Mouse (Mus musculus) liver, embryonic 11.5 days (tissue): ENCODE results near the gene Gm21974. TPM values are rescaled to one million over a fixed set of nuclear protein-coding genes. Genes with fewer than 3 reads are reported as not detected.
"Not testable (repeated sequence)": the region's sequence is repeated elsewhere in the genome, so short reads cannot be mapped to it uniquely, and the experiment has no call there.

ENCODE experiments used
- ATAC-seq: fragments of 200-750 bp; cut with Nextera tagmentation; replicated peaks from 2 replicates; pipeline ENCODE4 v1.8.0; 2017; ENCODE audit warnings: moderate number of reproducible peaks, mild to moderate bottlenecking, moderate TSS enrichment, moderate library complexity; ENCODE audit not compliant: low FRiP score
- DNase-seq: peaks from one replicate; pipeline ENCODE4 v3.0.0-alpha.2; 2017; ENCODE audit warnings: low spot score
- H3K27ac ChIP-seq: fragments of 300-500 bp; sonication (generic); 2 replicates; pipeline ENCODE4 v1.5.1; 2014; ENCODE audit warnings: mild to moderate bottlenecking, low read depth, low read length, control low read depth
- H3K27me3 ChIP-seq: fragments of 300-500 bp; sonication (generic); replicated peaks from 2 replicates; pipeline ENCODE4 v1.6.1; 2014; ENCODE audit warnings: low read length, mixed read lengths; ENCODE audit not compliant: control insufficient read depth, insufficient read depth
- H3K36me3 ChIP-seq: fragments of 300-500 bp; sonication (generic); 2 replicates; pipeline ENCODE4 v1.6.1; 2014; ENCODE audit warnings: mild to moderate bottlenecking, low read length, moderate library complexity, mixed read lengths; ENCODE audit not compliant: control insufficient read depth, insufficient read depth
- H3K4me1 ChIP-seq: fragments of 300-500 bp; sonication (generic); replicated peaks from 2 replicates; pipeline ENCODE4 v1.6.1; 2014; ENCODE audit warnings: low read length, mixed read lengths; ENCODE audit not compliant: control insufficient read depth, insufficient read depth
- H3K4me2 ChIP-seq: fragments of 300-500 bp; sonication (generic); 2 replicates; pipeline ENCODE4 v1.6.1; 2014; ENCODE audit warnings: mild to moderate bottlenecking, control low read depth, moderate library complexity
- H3K4me3 ChIP-seq: fragments of 300-500 bp; sonication (generic); 2 replicates; pipeline ENCODE4 v1.5.1; 2014; ENCODE audit warnings: low read depth, low read length, control low read depth
- H3K9ac ChIP-seq: fragments of 300-500 bp; sonication (generic); 2 replicates; pipeline ENCODE4 v1.6.1; 2014; ENCODE audit warnings: low read depth, low read length, control low read depth
- H3K9me3 ChIP-seq: fragments of 300-500 bp; sonication (generic); 2 replicates; pipeline ENCODE4 v1.6.1; 2016; ENCODE audit warnings: low read length, inconsistent platforms, mixed read lengths; ENCODE audit not compliant: control insufficient read depth
- WGBS: fragments of 180-500 bp; shearing (Covaris S2); extraction: QIAGEN DNeasy Blood & Tissue Kit; methylation state at CpG from one replicate; pipeline ENCODE4 v1.1.7; 2014; 5-methylcytosine and 5-hydroxymethylcytosine counted together
- polyA plus RNA-seq: library from polyadenylated mRNA; unstranded; fragments of >200 nt; fragmentation: Nextera tagmentation; extraction: Ambion mirVana; gene quantifications from 2 replicates; pipeline ENCODE4 v1.2.1, GENCODE M21; 2014

Gm21974 gene
- polyA plus RNA-seq, 1 experiment from 2014 or later = 0.08 TPM

GRCm38 (mm10) chr7:127907939-127908338 lies 12.7 kb upstream of the Gm21974 start:
- WGBS = 91% methylated on average over 12 of the region's 12 CpGs
- peaks cover 11% of the 10 kb centered on the region for H3K4me1 ChIP-seq
- DNase-seq = no peak
- no peak overlapping the region for H3K4me2 ChIP-seq
- H3K27me3 ChIP-seq = no peaks in the 10 kb centered on the region
- no peak overlapping the region for H3K4me3 ChIP-seq
- no peaks in the 10 kb centered on the region for H3K9me3 ChIP-seq
- no peak overlapping the region for H3K27ac ChIP-seq
- ATAC-seq = no peak
- H3K36me3 ChIP-seq = peaks cover 44% of the 10 kb centered on the region
- no peak overlapping the region for H3K9ac ChIP-seq

GRCm38 (mm10) chr7:127903971-127904796 lies 8.9 kb upstream of the Gm21974 start, which contains the start of gene Bckdk:
Gene Bckdk (plus strand): TSS chr7:127904082.
- ATAC-seq (peak; percentile 86), DNase-seq (peak; percentile 83)
- Histone ChIP-seq H3K36me3 (peaks cover 37% of the 10 kb centered on the region), H3K9me3 (no peaks in the 10 kb centered on the region), H3K4me3 (peak within 1 kb of the TSS; percentile 86), H3K27me3 (no peaks in the 10 kb centered on the region), H3K4me2 (peak within 1 kb of the TSS; percentile 97), H3K27ac (peak within 1 kb of the TSS; percentile 83), H3K4me1 (peaks cover 25% of the 10 kb centered on the region), H3K9ac (peak within 1 kb of the TSS; percentile 96)
- 8% methylated on average over 38 of the region's 38 CpGs for WGBS

- DNase-seq (no peak), ATAC-seq (no peak)
- H3K9me3 ChIP-seq = no peaks in the 10 kb centered on the region
- 49% methylated on average over 2 of the region's 2 CpGs for WGBS
- H3K36me3 ChIP-seq = peaks cover 14% of the 10 kb centered on the region
- no peak overlapping the region for H3K27ac ChIP-seq
- peaks cover 29% of the 10 kb centered on the region for H3K4me1 ChIP-seq
- no peak overlapping the region for H3K9ac ChIP-seq
- H3K4me3 ChIP-seq = no peak overlapping the region
- no peaks in the 10 kb centered on the region for H3K27me3 ChIP-seq
- H3K4me2 ChIP-seq = no peak overlapping the region
Observed at GRCm38 (mm10) chr7:127901772-127902171, 6.5 kb upstream of the Gm21974 start.

GRCm38 (mm10) chr7:127899997-127900396 lies 4.7 kb upstream of the Gm21974 start:
- H3K4me3 ChIP-seq = no peak overlapping the region
- DNase-seq = no peak
- no peaks in the 10 kb centered on the region; the same call in 1 of the 2 replicates for H3K36me3 ChIP-seq
- 16% methylated on average over 7 of the region's 7 CpGs for WGBS
- no peak for ATAC-seq
- no peaks in the 10 kb centered on the region for H3K9me3 ChIP-seq
- peaks cover 29% of the 10 kb centered on the region for H3K4me1 ChIP-seq
- H3K27me3 ChIP-seq = no peaks in the 10 kb centered on the region
- 0 out of 2 replicates have a peak overlapping the region, but pooled peaks have one; percentile 3 for H3K9ac ChIP-seq
- peak overlapping the region; percentile 46 for H3K4me2 ChIP-seq
- peak overlapping the region; percentile 62 for H3K27ac ChIP-seq

- Histone ChIP-seq H3K4me1 (peaks cover 28% of the 10 kb centered on the region), H3K9ac (no peak overlapping the region), H3K9me3 (no peaks in the 10 kb centered on the region), H3K27me3 (no peaks in the 10 kb centered on the region), H3K27ac (peak overlapping the region; percentile 62; the same call in 1 of the 2 replicates), H3K4me2 (peak overlapping the region; percentile 46), H3K36me3 (no peaks in the 10 kb centered on the region; the same call in 1 of the 2 replicates), H3K4me3 (no peak overlapping the region)
- 29% methylated on average over 10 of the region's 10 CpGs for WGBS
- DNase-seq (no peak), ATAC-seq (peak; percentile 42)
Observed at GRCm38 (mm10) chr7:127898179-127898956, 3.1 kb upstream of the Gm21974 start.

- H3K4me3 ChIP-seq = no peak overlapping the region
Observed at GRCm38 (mm10) chr7:127897542-127897941, 2.3 kb upstream of the Gm21974 start.

GRCm38 (mm10) chr7:127896384-127896783 lies 1.1 kb upstream of the Gm21974 start:
- DNase-seq = no peak
- no peak overlapping the region for H3K27ac ChIP-seq

More at GRCm38 (mm10) chr7:127897542-127897941, 2.3 kb upstream of the Gm21974 start:
- Histone ChIP-seq H3K9ac (no peak overlapping the region), H3K36me3 (peaks cover 5% of the 10 kb centered on the region; the same call in 1 of the 2 replicates), H3K4me1 (peaks cover 28% of the 10 kb centered on the region), H3K27me3 (no peaks in the 10 kb centered on the region), H3K4me2 (no peak overlapping the region), H3K9me3 (no peaks in the 10 kb centered on the region), H3K27ac (no peak overlapping the region)
- 79% methylated on average over 7 of the region's 7 CpGs for WGBS
- ATAC-seq (no peak), DNase-seq (no peak)

GRCm38 (mm10) chr7:127895891-127896290 lies 637 bp upstream of the Gm21974 start:
- peaks cover 25% of the 10 kb centered on the region for H3K4me1 ChIP-seq
- ATAC-seq = not testable (repeated sequence)
- WGBS = 54% methylated on average over 7 of the region's 7 CpGs

More at GRCm38 (mm10) chr7:127896384-127896783, 1.1 kb upstream of the Gm21974 start:
- Histone ChIP-seq H3K9ac (no peak overlapping the region), H3K4me2 (no peak overlapping the region), H3K9me3 (no peaks in the 10 kb centered on the region), H3K36me3 (peaks cover 5% of the 10 kb centered on the region; the same call in 1 of the 2 replicates), H3K4me1 (peaks cover 25% of the 10 kb centered on the region), H3K27me3 (no peaks in the 10 kb centered on the region), H3K4me3 (no peak overlapping the region)
- 53% methylated on average over 13 of the region's 13 CpGs for WGBS
- no peak for ATAC-seq

More at GRCm38 (mm10) chr7:127895891-127896290, 637 bp upstream of the Gm21974 start:
- peak overlapping the region; percentile 14; the same call in 1 of the 2 replicates for H3K4me3 ChIP-seq
- H3K27ac ChIP-seq = 0 out of 2 replicates have a peak overlapping the region, but pooled peaks have one; percentile 29
- H3K9me3 ChIP-seq, H3K36me3 ChIP-seq, DNase-seq, H3K9ac ChIP-seq, H3K27me3 ChIP-seq: not testable (repeated sequence)
- peak overlapping the region; percentile 92 for H3K4me2 ChIP-seq
